Comparison of ENCODE assay signal across 9 mouse cellular contexts in the genomic region with DNA sequence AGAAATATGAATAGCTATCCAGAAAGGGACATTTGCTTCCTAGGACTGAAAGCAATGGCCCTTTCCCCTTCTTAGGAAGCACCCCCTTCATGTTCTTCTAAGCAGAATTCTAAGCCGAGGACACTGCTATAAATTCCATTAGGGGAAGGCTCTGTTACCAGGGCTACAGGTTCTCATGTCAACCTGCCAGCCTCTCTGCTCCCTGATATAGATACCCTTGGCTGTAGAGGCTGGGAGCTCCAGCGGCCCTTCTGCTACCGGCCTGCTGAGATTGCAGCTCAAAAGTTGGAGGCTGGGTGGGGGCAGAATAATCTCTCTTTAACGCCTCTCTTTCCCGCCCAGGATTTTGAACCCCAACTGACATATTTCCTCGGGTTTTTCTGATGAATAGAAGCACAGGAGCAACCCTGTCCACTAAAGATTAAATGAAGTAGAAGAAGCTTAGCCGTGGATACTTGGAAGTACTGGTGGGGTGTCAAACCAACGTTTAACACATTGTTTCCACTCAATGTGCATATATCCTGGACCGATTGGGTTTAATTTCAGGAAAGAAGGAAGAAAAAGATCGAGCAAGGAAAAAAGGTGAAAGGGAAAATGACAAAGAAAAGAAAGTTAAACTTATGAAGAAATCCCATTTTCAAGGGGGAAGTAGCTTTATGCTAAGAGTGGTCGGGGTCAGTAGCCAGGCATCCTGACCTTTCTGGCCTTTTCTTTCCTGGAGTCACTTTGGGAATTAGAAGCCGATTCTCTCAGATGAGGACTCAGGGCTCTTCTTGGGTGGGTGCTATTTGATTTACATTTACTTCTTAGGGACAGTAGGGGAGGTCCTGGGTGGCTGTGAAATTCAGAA. TPM values are rescaled to one million over a fixed set of nuclear protein-coding genes. Genes with fewer than 3 reads are reported as not detected.
A peak's percentile ranks its signal among the peaks of the same experiment; 100 is the strongest.
DNase-seq lines count a peak whose midpoint lies in the region; ATAC-seq and TF ChIP-seq lines count a peak whose summit lies in the region.
"Had no signal": no experiment of that assay in that cellular context is flagged by ENCODE, and none has a peak within 500 bp of the region (broad histone marks: within the 10 kb centered on the region; RNA-seq: fewer than 3 reads in every experiment).

No protein-coding gene starts in this region.

- no peak for ATAC-seq in kidney, embryonic 14.5 days (ENCODE audit: low FRiP score, low TSS enrichment)
- no peak for ATAC-seq in forebrain, postnatal 0 days
- ATAC-seq in neural tube, embryonic 12.5 days (ENCODE audit: low FRiP score, low read depth): no peak
- no peak for ATAC-seq in liver, embryonic 11.5 days (replicated peaks; ENCODE audit: low FRiP score)

- TF ChIP-seq CTCF in cortical plate, adult 2 months (IDR thresholded peaks at IDR 0.05; ENCODE audit: extremely low read depth, insufficient read depth, low read length): no peak
- TF ChIP-seq CTCF in forebrain, postnatal 0 days (IDR thresholded peaks at IDR 0.05; ENCODE audit: low read depth): no peak

- no peak overlapping the region for H3K27ac ChIP-seq in kidney, embryonic 14.5 days (ENCODE audit: low read depth, low read length)
- H3K27ac ChIP-seq in cortical plate, adult 2 months (ENCODE audit: insufficient read depth, low read length): peak overlapping the region; percentile 53
- peak overlapping the region; percentile 57 for H3K27ac ChIP-seq in forebrain, postnatal 0 days (ENCODE audit: low read depth, low read length)
- H3K27ac ChIP-seq in neural tube, embryonic 12.5 days: no peak overlapping the region
- H3K27ac ChIP-seq in liver, embryonic 11.5 days (ENCODE audit: low read depth, low read length): no peak overlapping the region

- peaks cover 8% of the 10 kb centered on the region; the same call in 1 of the 2 replicates for H3K27me3 ChIP-seq in kidney, embryonic 14.5 days (ENCODE audit: control insufficient read depth, insufficient read depth, low read length)
- no peaks in the 10 kb centered on the region for H3K27me3 ChIP-seq in forebrain, postnatal 0 days (ENCODE audit: insufficient read depth, low read length)
- peaks cover 4% of the 10 kb centered on the region; the same call in 1 of the 2 replicates for H3K27me3 ChIP-seq in neural tube, embryonic 12.5 days (replicated peaks)
- peaks cover 89% of the 10 kb centered on the region for H3K27me3 ChIP-seq in liver, embryonic 11.5 days (replicated peaks; ENCODE audit: control insufficient read depth, insufficient read depth, low read length)

- no peaks in the 10 kb centered on the region for H3K36me3 ChIP-seq in kidney, embryonic 14.5 days (ENCODE audit: control insufficient read depth, insufficient read depth, low read length)
- no peaks in the 10 kb centered on the region for H3K36me3 ChIP-seq in forebrain, postnatal 0 days (ENCODE audit: insufficient read depth)
- H3K36me3 ChIP-seq in neural tube, embryonic 12.5 days: no peaks in the 10 kb centered on the region
- no peaks in the 10 kb centered on the region for H3K36me3 ChIP-seq in liver, embryonic 11.5 days (ENCODE audit: control insufficient read depth, insufficient read depth, low read length)

- no peak overlapping the region for H3K4me3 ChIP-seq in kidney, embryonic 14.5 days (ENCODE audit: low read length)
- no peak overlapping the region; the same call in 1 of the 2 replicates for H3K4me3 ChIP-seq in cortical plate, adult 2 months (ENCODE audit: insufficient read depth, low read length)
- H3K4me3 ChIP-seq in forebrain, postnatal 0 days (ENCODE audit: low read depth, low read length): peak overlapping the region; percentile 7; the same call in 1 of the 2 replicates
- H3K4me3 ChIP-seq in neural tube, embryonic 12.5 days: no peak overlapping the region
- no peak overlapping the region for H3K4me3 ChIP-seq in liver, embryonic 11.5 days (ENCODE audit: low read depth, low read length)

- DNase-seq in kidney, adult 9 months: no peak
- peak; percentile 52 for DNase-seq in forebrain, postnatal 0 days
- no peak for DNase-seq in liver, embryonic 11.5 days (ENCODE audit: low spot score)
- DNase-seq in lung, postnatal 4 days: no peak
- no peak for DNase-seq in thymus, postnatal 25 days

- 18% methylated on average over 12 of the region's 12 CpGs for WGBS in kidney, embryonic 14.5 days
- 16% methylated on average over 12 of the region's 12 CpGs for WGBS in forebrain, postnatal 0 days
- 5% methylated on average over 12 of the region's 12 CpGs for WGBS in neural tube, embryonic 12.5 days
- WGBS in liver, embryonic 11.5 days: 12% methylated on average over 12 of the region's 12 CpGs

- TF ChIP-seq POLR2A in cortical plate, adult 2 months (IDR thresholded peaks at IDR 0.05; ENCODE audit: extremely low read depth, insufficient read depth, low read length): no peak

- H3K4me1 ChIP-seq in kidney, embryonic 14.5 days (ENCODE audit: control insufficient read depth, insufficient read depth, low read length): peaks cover 28% of the 10 kb centered on the region; the same call in 1 of the 2 replicates
- peaks cover 4% of the 10 kb centered on the region; the same call in 1 of the 2 replicates for H3K4me1 ChIP-seq in cortical plate, adult 2 months (ENCODE audit: control insufficient read depth, insufficient read depth, low read length)
- peaks cover 30% of the 10 kb centered on the region for H3K4me1 ChIP-seq in forebrain, postnatal 0 days (ENCODE audit: insufficient read depth)
- peaks cover 74% of the 10 kb centered on the region for H3K4me1 ChIP-seq in neural tube, embryonic 12.5 days
- no peaks in the 10 kb centered on the region for H3K4me1 ChIP-seq in liver, embryonic 11.5 days (replicated peaks; ENCODE audit: control insufficient read depth, insufficient read depth, low read length)

- H3K4me2 ChIP-seq in kidney, embryonic 14.5 days (replicated peaks; ENCODE audit: low read depth, low read length): peak overlapping the region; percentile 20; the same call in 1 of the 2 replicates
- peak overlapping the region; percentile 87 for H3K4me2 ChIP-seq in forebrain, postnatal 0 days (ENCODE audit: low read depth)
- H3K4me2 ChIP-seq in neural tube, embryonic 12.5 days (replicated peaks): peak overlapping the region; percentile 87
- H3K4me2 ChIP-seq in liver, embryonic 11.5 days: no peak overlapping the region

- peak overlapping the region; percentile 8; the same call in 1 of the 2 replicates for H3K9ac ChIP-seq in kidney, embryonic 14.5 days (ENCODE audit: low read depth, low read length)
- peak overlapping the region; percentile 31 for H3K9ac ChIP-seq in forebrain, postnatal 0 days
- no peak overlapping the region for H3K9ac ChIP-seq in neural tube, embryonic 12.5 days
- H3K9ac ChIP-seq in liver, embryonic 11.5 days (ENCODE audit: low read depth, low read length): no peak overlapping the region

- H3K9me3 ChIP-seq in kidney, embryonic 14.5 days (ENCODE audit: control insufficient read depth, low read length): no peaks in the 10 kb centered on the region
- H3K9me3 ChIP-seq in forebrain, postnatal 0 days (ENCODE audit: low read length): no peaks in the 10 kb centered on the region
- H3K9me3 ChIP-seq in neural tube, embryonic 12.5 days: no peaks in the 10 kb centered on the region
- H3K9me3 ChIP-seq in liver, embryonic 11.5 days (ENCODE audit: control insufficient read depth, low read length): no peaks in the 10 kb centered on the region

RNA-seq across cellular contexts. Expression of a gene that starts 8.5 kb away (rescaled TPM):
- 26.8 and 36.9 TPM in 2 replicates for polyA plus RNA-seq in kidney, embryonic 14.5 days (2014; fragmentation: Nextera tagmentation; extraction: Ambion mirVana)
- polyA plus RNA-seq in cortical plate, adult 2 months (2012; rRNA removed): 158 and 169 TPM in 2 replicates
- total RNA-seq in forebrain, postnatal 0 days (2014; rRNA removed): 161 and 250 TPM in 2 replicates
- polyA plus RNA-seq in forebrain, postnatal 0 days (2015; fragmentation: Nextera tagmentation; extraction: Ambion mirVana): 72.9 and 89.1 TPM in 2 replicates
- 48.4 and 56.4 TPM in 2 replicates for polyA plus RNA-seq in neural tube, embryonic 12.5 days (2016; fragmentation: Nextera tagmentation; extraction: Ambion mirVana)
- 6.1 and 6.5 TPM in 2 replicates for polyA plus RNA-seq in liver, embryonic 11.5 days (2014; fragmentation: Nextera tagmentation; extraction: Ambion mirVana)
- total RNA-seq: neutrophil, adult 5-6 weeks had no signal

Comparison
In these comparisons a context has a peak if more than half of its experiments do, and no peak if none do; other contexts are left out.
1. H3K27ac ChIP-seq: peak in cortical plate, adult 2 months (single experiment) and forebrain, postnatal 0 days (single experiment); none in kidney, embryonic 14.5 days (single experiment), neural tube, embryonic 12.5 days (single experiment) and liver, embryonic 11.5 days (single experiment).
2. H3K9ac ChIP-seq: peak in kidney, embryonic 14.5 days (single experiment) and forebrain, postnatal 0 days (single experiment); none in neural tube, embryonic 12.5 days (single experiment) and liver, embryonic 11.5 days (single experiment).